ENCODE assay signal across 9 mouse cellular contexts in the genomic region with DNA sequence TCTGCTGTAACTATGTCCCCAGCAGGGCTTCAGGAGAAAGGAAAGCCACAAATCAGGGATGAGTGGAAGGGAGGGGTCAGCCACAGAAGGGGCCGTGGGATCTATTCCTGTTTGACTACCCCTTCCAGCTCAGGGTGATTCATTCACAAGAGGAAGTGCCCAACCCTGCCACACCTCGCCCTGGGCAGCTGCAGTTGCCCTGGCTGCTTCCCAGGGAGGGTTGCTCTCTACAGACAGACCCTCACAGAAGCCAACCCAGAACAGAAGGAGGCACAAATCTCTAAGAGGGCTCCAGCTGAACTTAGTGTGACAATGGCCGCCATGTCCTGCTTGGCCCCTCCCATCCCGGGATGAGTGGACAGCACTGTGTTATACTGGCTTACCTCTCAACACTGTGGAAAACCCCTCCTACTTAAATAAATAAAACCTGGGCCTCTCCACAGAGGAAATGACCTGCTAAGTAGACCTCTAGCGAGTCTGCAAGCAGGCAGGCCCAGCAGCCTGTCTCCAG. TPM values are rescaled to one million over a fixed set of nuclear protein-coding genes. Genes with fewer than 3 reads are reported as not detected.
DNase-seq lines count a peak whose midpoint lies in the region; ATAC-seq and TF ChIP-seq lines count a peak whose summit lies in the region.
"Had no signal": no experiment of that assay in that cellular context is flagged by ENCODE, and none has a peak within 500 bp of the region (broad histone marks: within the 10 kb centered on the region; RNA-seq: fewer than 3 reads in every experiment).

No protein-coding gene starts in this region.

- H3K4me2 ChIP-seq in heart, embryonic 16.5 days (ENCODE audit: low read depth, low read length): 0 out of 2 replicates have a peak overlapping the region, but pooled peaks have one; percentile 3
- peak overlapping the region; percentile 11; the same call in 1 of the 2 replicates for H3K4me2 ChIP-seq in stomach, postnatal 0 days (replicated peaks; ENCODE audit: low read depth)

- no peak for TF ChIP-seq CTCF in stomach, postnatal 0 days (IDR thresholded peaks at IDR 0.05; ENCODE audit: low read depth)

- no peak overlapping the region; the same call in 1 of the 2 replicates for H3K9ac ChIP-seq in heart, embryonic 16.5 days (ENCODE audit: low read length)
- H3K9ac ChIP-seq in stomach, postnatal 0 days (ENCODE audit: low read length): no peak overlapping the region; the same call in 1 of the 2 replicates

- ATAC-seq in heart, embryonic 16.5 days (replicated peaks; ENCODE audit: extremely low read depth, insufficient read depth, low FRiP score): no peak
- ATAC-seq in stomach, postnatal 0 days (ENCODE audit: low FRiP score, low TSS enrichment): peak; percentile 86
- ATAC-seq: hindbrain, postnatal 0 days had no signal

- peak; percentile 75 for TF ChIP-seq EP300 in stomach, postnatal 0 days (optimal IDR thresholded peaks at IDR 0.05)

- peak; percentile 63 to 71 for DNase-seq in urinary bladder, postnatal 36 days (ENCODE audit: low spot score in 2 of 2)
- no peak for DNase-seq in urinary bladder, postnatal 4 days (ENCODE audit: low spot score in 2 of 2)
- DNase-seq in lung, adult 18-20 months: peak; percentile 69 to 81
- DNase-seq in stomach, postnatal 0 days (ENCODE audit: low spot score): peak; percentile 89
- DNase-seq in right cerebral cortex, adult 2 months (ENCODE audit: low spot score in 2 of 2): no peak
- DNase-seq in gastrocnemius, postnatal 36 days: no peak
- no peak for DNase-seq in urinary bladder, postnatal 25 days (ENCODE audit: low spot score)

- H3K4me3 ChIP-seq in heart, embryonic 16.5 days (ENCODE audit: low read length): no peak overlapping the region
- no peak overlapping the region for H3K4me3 ChIP-seq in stomach, postnatal 0 days (ENCODE audit: low read depth, low read length)

- 43% methylated on average over 5 of the region's 5 CpGs for whole genome bisulfite sequencing in heart, embryonic 16.5 days
- 26% methylated on average over 5 of the region's 5 CpGs for WGBS in stomach, postnatal 0 days

- H3K36me3 ChIP-seq in heart, embryonic 16.5 days (ENCODE audit: control insufficient read depth, insufficient read depth): peaks cover 5% of the 10 kb centered on the region; the same call in 1 of the 2 replicates
- 0 out of 2 replicates have a peak, but pooled peaks cover 3% of the 10 kb centered on the region for H3K36me3 ChIP-seq in stomach, postnatal 0 days (ENCODE audit: control insufficient read depth, insufficient read depth, low read length)

- H3K4me1 ChIP-seq in heart, embryonic 16.5 days (ENCODE audit: control insufficient read depth, insufficient read depth, low read length): peaks cover 41% of the 10 kb centered on the region
- peaks cover 11% of the 10 kb centered on the region for H3K4me1 ChIP-seq in stomach, postnatal 0 days (replicated peaks; ENCODE audit: control insufficient read depth, insufficient read depth)

- intact Hi-C loops in gastrocnemius, postnatal 36 days (cut with DNase I): no loop called here

- H3K27me3 ChIP-seq in heart, embryonic 16.5 days (ENCODE audit: control insufficient read depth, insufficient read depth, low read length): no peaks in the 10 kb centered on the region
- H3K27me3 ChIP-seq in stomach, postnatal 0 days (ENCODE audit: control insufficient read depth, insufficient read depth, low read length): no peaks in the 10 kb centered on the region

- H3K9me3 ChIP-seq in heart, embryonic 16.5 days (replicated peaks; ENCODE audit: control insufficient read depth, low read length): no peaks in the 10 kb centered on the region
- no peaks in the 10 kb centered on the region for H3K9me3 ChIP-seq in stomach, postnatal 0 days (ENCODE audit: control insufficient read depth, low read length)

- H3K27ac ChIP-seq in heart, embryonic 16.5 days (ENCODE audit: low read length): peak overlapping the region; percentile 91
- peak overlapping the region; percentile 93 for H3K27ac ChIP-seq in stomach, postnatal 0 days (replicated peaks)
- H3K27ac ChIP-seq: hindbrain, postnatal 0 days had no signal

RNA-seq across cellular contexts. Expression of a gene that starts 28.5 kb away (rescaled TPM):
- 37.3 and 38.5 TPM in 2 replicates for polyA plus RNA-seq in heart, embryonic 16.5 days (2015; fragmentation: Nextera tagmentation; extraction: Ambion mirVana)
- 25.9 and 28.5 TPM in 2 replicates for polyA plus RNA-seq in stomach, postnatal 0 days (2015; fragmentation: Nextera tagmentation; extraction: Ambion mirVana)
- 1 to 10 TPM; 5.1 TPM for total RNA-seq in gastrocnemius, postnatal 36 days (2021)

RNA-seq across cellular contexts. Expression of a gene that starts 44.6 kb away (rescaled TPM):
- polyA plus RNA-seq in heart, embryonic 16.5 days (2015; fragmentation: Nextera tagmentation; extraction: Ambion mirVana): 4.5 and 6.3 TPM in 2 replicates
- polyA plus RNA-seq in stomach, postnatal 0 days (2015; fragmentation: Nextera tagmentation; extraction: Ambion mirVana): 3.7 and 4.3 TPM in 2 replicates
- total RNA-seq in gastrocnemius, postnatal 36 days (2021): 10 to 100 TPM; 35.5 to 36.6 TPM

Comparison
In these comparisons a context has a peak if more than half of its experiments do, and no peak if none do; other contexts are left out.
1. DNase-seq: peak in urinary bladder, postnatal 36 days (2 of 2), lung, adult 18-20 months (2 of 2) and stomach, postnatal 0 days (single experiment); none in urinary bladder, postnatal 4 days (0 of 2), right cerebral cortex, adult 2 months (0 of 2), gastrocnemius, postnatal 36 days (0 of 2) and urinary bladder, postnatal 25 days (single experiment).